Mouse (Mus musculus) forebrain, embryonic 12.5 days (tissue): ENCODE measurements around the gene Hmgcs2. TPM values are rescaled to one million over a fixed set of nuclear protein-coding genes. Genes with fewer than 3 reads are reported as not detected.

ENCODE experiments used
- ATAC-seq: fragments of 200-750 bp; cut with Nextera tagmentation; 2 replicates; pipeline ENCODE4 v1.8.0; 2017; ENCODE audit warnings: moderate TSS enrichment; ENCODE audit not compliant: low FRiP score
- H3K27ac ChIP-seq: fragments of 300-500 bp; sonication (generic); 2 replicates; pipeline ENCODE4 v1.5.1; 2016; ENCODE audit warnings: mild to moderate bottlenecking
- H3K27me3 ChIP-seq: fragments of 300-500 bp; sonication (generic); 2 replicates; pipeline ENCODE4 v1.6.1; 2016; ENCODE audit warnings: mild to moderate bottlenecking
- H3K36me3 ChIP-seq: fragments of 300-500 bp; sonication (generic); replicated peaks from 2 replicates; pipeline ENCODE4 v1.6.1; 2016; ENCODE audit warnings: mild to moderate bottlenecking
- H3K4me1 ChIP-seq: fragments of 300-500 bp; sonication (generic); 2 replicates; pipeline ENCODE4 v1.6.1; 2016
- H3K4me2 ChIP-seq: fragments of 300-500 bp; sonication (generic); 2 replicates; pipeline ENCODE4 v1.6.1; 2016; ENCODE audit warnings: mild to moderate bottlenecking, moderate library complexity
- H3K4me3 ChIP-seq: fragments of 300-500 bp; sonication (generic); replicated peaks from 2 replicates; pipeline ENCODE4 v1.5.1; 2016; ENCODE audit warnings: mild to moderate bottlenecking
- H3K9ac ChIP-seq: fragments of 300-500 bp; sonication (generic); 2 replicates; pipeline ENCODE4 v1.6.1; 2016; ENCODE audit warnings: mild to moderate bottlenecking
- H3K9me3 ChIP-seq: fragments of 300-500 bp; sonication (generic); 2 replicates; pipeline ENCODE4 v1.6.1; 2016
- WGBS: fragments of 180-500 bp; shearing (Covaris S2); methylation state at CpG from one replicate; pipeline ENCODE4 v1.1.7; 2016; 5-methylcytosine and 5-hydroxymethylcytosine counted together
- polyA plus RNA-seq: library from polyadenylated mRNA; unstranded; fragments of >200 nt; fragmentation: Nextera tagmentation; extraction: Ambion mirVana; gene quantifications from 2 replicates; pipeline ENCODE4 v1.2.1, GENCODE M21; 2016

Gene Hmgcs2
- polyA plus RNA-seq, 1 experiment from 2014 or later, result 1.3 TPM

- 91% methylated on average over 8 of the region's 8 CpGs for WGBS
- H3K36me3 ChIP-seq, result no peaks in the 10 kb centered on the region
- no peaks in the 10 kb centered on the region for H3K27me3 ChIP-seq
- no peak for ATAC-seq
- no peak overlapping the region for H3K27ac ChIP-seq
- no peaks in the 10 kb centered on the region for H3K4me1 ChIP-seq
- H3K9me3 ChIP-seq, result no peaks in the 10 kb centered on the region
- H3K4me3 ChIP-seq, result no peak overlapping the region
- no peak overlapping the region for H3K4me2 ChIP-seq
- no peak overlapping the region for H3K9ac ChIP-seq
Observed at GRCm38 (mm10) chr3:98254656-98255583, 25.3 kb upstream of the Hmgcs2 start.

GRCm38 (mm10) chr3:98258723-98259122, 21.5 kb upstream of the Hmgcs2 start:
- no peaks in the 10 kb centered on the region for H3K27me3 ChIP-seq
- H3K9ac ChIP-seq, result no peak overlapping the region
- no peaks in the 10 kb centered on the region for H3K36me3 ChIP-seq
- H3K4me2 ChIP-seq, result no peak overlapping the region
- no peaks in the 10 kb centered on the region for H3K4me1 ChIP-seq
- ATAC-seq, result no peak
- no peak overlapping the region for H3K27ac ChIP-seq
- H3K4me3 ChIP-seq, result no peak overlapping the region
- 92% methylated on average over 4 of the region's 4 CpGs for WGBS
- H3K9me3 ChIP-seq, result no peaks in the 10 kb centered on the region

- WGBS, result 96% methylated on average over 5 of the region's 5 CpGs
Observed at GRCm38 (mm10) chr3:98259271-98259751, 20.9 kb upstream of the Hmgcs2 start.

GRCm38 (mm10) chr3:98260534-98260933, 19.7 kb upstream of the Hmgcs2 start:
- Histone ChIP-seq H3K4me2 (no peak overlapping the region), H3K27me3 (no peaks in the 10 kb centered on the region), H3K27ac (no peak overlapping the region), H3K4me1 (no peaks in the 10 kb centered on the region), H3K9ac (no peak overlapping the region), H3K9me3 (no peaks in the 10 kb centered on the region), H3K4me3 (no peak overlapping the region), H3K36me3 (no peaks in the 10 kb centered on the region)
- ATAC-seq, result no peak
- 82% methylated on average over 3 of the region's 3 CpGs for WGBS

More at GRCm38 (mm10) chr3:98259271-98259751, 20.9 kb upstream of the Hmgcs2 start:
- Histone ChIP-seq H3K4me1 (no peaks in the 10 kb centered on the region), H3K27ac (no peak overlapping the region), H3K27me3 (no peaks in the 10 kb centered on the region), H3K4me3 (no peak overlapping the region), H3K4me2 (no peak overlapping the region), H3K9me3 (no peaks in the 10 kb centered on the region), H3K36me3 (no peaks in the 10 kb centered on the region), H3K9ac (no peak overlapping the region)
- no peak for ATAC-seq

GRCm38 (mm10) chr3:98261415-98261814, 18.8 kb upstream of the Hmgcs2 start:
- Histone ChIP-seq H3K9me3 (no peaks in the 10 kb centered on the region), H3K4me2 (no peak overlapping the region), H3K4me3 (no peak overlapping the region), H3K4me1 (peaks cover under 1% of the 10 kb centered on the region), H3K27me3 (no peaks in the 10 kb centered on the region), H3K36me3 (no peaks in the 10 kb centered on the region), H3K27ac (no peak overlapping the region), H3K9ac (no peak overlapping the region)
- 83% methylated on average over 4 of the region's 4 CpGs for WGBS
- no peak for ATAC-seq

- Histone ChIP-seq H3K27ac (no peak overlapping the region), H3K9ac (no peak overlapping the region), H3K4me3 (no peak overlapping the region), H3K9me3 (no peaks in the 10 kb centered on the region), H3K36me3 (no peaks in the 10 kb centered on the region), H3K4me1 (peaks cover 8% of the 10 kb centered on the region), H3K4me2 (no peak overlapping the region), H3K27me3 (no peaks in the 10 kb centered on the region)
- WGBS, result 92% methylated on average over 2 of the region's 2 CpGs
- no peak for ATAC-seq
Observed at GRCm38 (mm10) chr3:98262133-98262532, 18.1 kb upstream of the Hmgcs2 start.

- H3K36me3 ChIP-seq, result no peaks in the 10 kb centered on the region
- H3K9me3 ChIP-seq, result no peaks in the 10 kb centered on the region
- no peak overlapping the region for H3K9ac ChIP-seq
- H3K27ac ChIP-seq, result 0 out of 2 replicates have a peak overlapping the region, but pooled peaks have one; percentile 13
- no peak overlapping the region for H3K4me3 ChIP-seq
- ATAC-seq, result no peak
- 6% methylated on average over 6 of the region's 6 CpGs for WGBS
- no peaks in the 10 kb centered on the region for H3K27me3 ChIP-seq
- peak overlapping the region; percentile 8; the same call in 1 of the 2 replicates for H3K4me2 ChIP-seq
- H3K4me1 ChIP-seq, result peaks cover 16% of the 10 kb centered on the region
Observed at GRCm38 (mm10) chr3:98267249-98267651, 13.0 kb upstream of the Hmgcs2 start.

GRCm38 (mm10) chr3:98273623-98274398, 6.4 kb upstream of the Hmgcs2 start:
- peak; percentile 33; the same call in 1 of the 2 replicates for ATAC-seq
- Histone ChIP-seq H3K4me1 (peaks cover 10% of the 10 kb centered on the region; the same call in 1 of the 2 replicates), H3K27ac (0 out of 2 replicates have a peak overlapping the region, but pooled peaks have one; percentile 5), H3K9me3 (no peaks in the 10 kb centered on the region), H3K4me3 (no peak overlapping the region), H3K27me3 (no peaks in the 10 kb centered on the region), H3K36me3 (no peaks in the 10 kb centered on the region), H3K9ac (no peak overlapping the region), H3K4me2 (no peak overlapping the region)
- WGBS, result 67% methylated on average over 11 of the region's 11 CpGs

GRCm38 (mm10) chr3:98279682-98280081, 553 bp upstream of the Hmgcs2 start:
- no peaks in the 10 kb centered on the region for H3K27me3 ChIP-seq
- peaks cover 5% of the 10 kb centered on the region; the same call in 1 of the 2 replicates for H3K4me1 ChIP-seq
- H3K9ac ChIP-seq, result no peak overlapping the region
- H3K4me2 ChIP-seq, result no peak overlapping the region
- no peaks in the 10 kb centered on the region for H3K9me3 ChIP-seq
- H3K27ac ChIP-seq, result no peak overlapping the region
- no peak for ATAC-seq
- no peaks in the 10 kb centered on the region for H3K36me3 ChIP-seq
- no peak overlapping the region for H3K4me3 ChIP-seq
- 85% methylated on average over 4 of the region's 4 CpGs for WGBS

- WGBS, result 41% methylated on average over 12 of the region's 12 CpGs
Observed at GRCm38 (mm10) chr3:98280933-98281678, 871 bp downstream of the Hmgcs2 start.

GRCm38 (mm10) chr3:98282422-98282821, 2.2 kb downstream of the Hmgcs2 start:
- H3K4me3 ChIP-seq, result no peak overlapping the region
- no peaks in the 10 kb centered on the region for H3K9me3 ChIP-seq
- ATAC-seq, result no peak
- no peaks in the 10 kb centered on the region for H3K27me3 ChIP-seq
- H3K36me3 ChIP-seq, result no peaks in the 10 kb centered on the region
- peaks cover 5% of the 10 kb centered on the region; the same call in 1 of the 2 replicates for H3K4me1 ChIP-seq
- H3K4me2 ChIP-seq, result no peak overlapping the region
- H3K9ac ChIP-seq, result no peak overlapping the region
- WGBS, result 92% methylated on average over 8 of the region's 8 CpGs
- H3K27ac ChIP-seq, result no peak overlapping the region

More at GRCm38 (mm10) chr3:98280933-98281678, 871 bp downstream of the Hmgcs2 start:
- peak; percentile 82 for ATAC-seq
- Histone ChIP-seq H3K4me3 (no peak overlapping the region), H3K4me2 (no peak overlapping the region), H3K9me3 (no peaks in the 10 kb centered on the region), H3K27me3 (no peaks in the 10 kb centered on the region), H3K27ac (no peak overlapping the region), H3K36me3 (no peaks in the 10 kb centered on the region), H3K4me1 (peaks cover 5% of the 10 kb centered on the region; the same call in 1 of the 2 replicates), H3K9ac (no peak overlapping the region)
